Mouse (Mus musculus) heart, postnatal 0 days (tissue): ENCODE results near the gene 1700061G19Rik. TPM values are rescaled to one million over a fixed set of nuclear protein-coding genes. Genes with fewer than 3 reads are reported as not detected.

ENCODE experiments used
- ATAC-seq: fragments of 200-750 bp; cut with Nextera tagmentation; 2 replicates; pipeline ENCODE4 v1.8.0; 2017; ENCODE audit warnings: low read depth, moderate number of reproducible peaks, moderate library complexity; ENCODE audit not compliant: insufficient read depth
- DNase-seq: peaks from one replicate; pipeline ENCODE4 v3.0.0-alpha.2; 2016; ENCODE audit warnings: low spot score
- H3K27ac ChIP-seq: fragments of 300-500 bp; sonication (generic); 2 replicates; pipeline ENCODE4 v1.5.1; 2014; ENCODE audit warnings: low read depth, mild to moderate bottlenecking
- H3K27me3 ChIP-seq: fragments of 300-500 bp; sonication (generic); 2 replicates; pipeline ENCODE4 v1.6.1; 2014; ENCODE audit warnings: low read length, mixed read lengths; ENCODE audit not compliant: control insufficient read depth, insufficient read depth
- H3K36me3 ChIP-seq: fragments of 300-500 bp; sonication (generic); replicated peaks from 2 replicates; pipeline ENCODE4 v1.6.1; 2014; ENCODE audit warnings: low read length, mixed read lengths; ENCODE audit not compliant: control insufficient read depth, insufficient read depth
- H3K4me1 ChIP-seq: fragments of 300-500 bp; sonication (generic); 2 replicates; pipeline ENCODE4 v1.6.1; 2014; ENCODE audit warnings: antibody characterized with exemption; ENCODE audit not compliant: control insufficient read depth, insufficient read depth
- H3K4me2 ChIP-seq: fragments of 300-500 bp; sonication (generic); 2 replicates; pipeline ENCODE4 v1.6.1; 2014; ENCODE audit warnings: low read depth, mild to moderate bottlenecking, low read length, moderate library complexity
- H3K4me3 ChIP-seq: fragments of 300-500 bp; sonication (generic); 2 replicates; pipeline ENCODE4 v1.5.1; 2014; ENCODE audit warnings: low read depth, low read length
- H3K9ac ChIP-seq: fragments of 300-500 bp; sonication (generic); replicated peaks from 2 replicates; pipeline ENCODE4 v1.6.1; 2014; ENCODE audit warnings: low read depth, low read length, mixed read lengths
- H3K9me3 ChIP-seq: fragments of 300-500 bp; sonication (generic); replicated peaks from 2 replicates; pipeline ENCODE4 v1.6.1; 2016; ENCODE audit warnings: low read length; ENCODE audit not compliant: control insufficient read depth
- CTCF ChIP-seq: IDR thresholded peaks from 2 replicates; pipeline ENCODE4 v1.5.1; 2016; ENCODE audit warnings: antibody characterized with exemption, control low read depth, low read depth
- EP300 ChIP-seq: IDR thresholded peaks from 2 replicates; pipeline ENCODE4 v1.6.1; 2016; ENCODE audit warnings: antibody characterized with exemption, low read depth
- WGBS: fragments of 180-500 bp; shearing (Covaris S2); extraction: QIAGEN DNeasy Blood & Tissue Kit; methylation state at CpG from one replicate; pipeline ENCODE4 v1.1.7; 2014; 5-methylcytosine and 5-hydroxymethylcytosine counted together
- polyA plus RNA-seq: library from polyadenylated mRNA; unstranded; fragments of >200 nt; fragmentation: Nextera tagmentation; extraction: Ambion mirVana; gene quantifications from 2 replicates; pipeline ENCODE4 v1.2.1, GENCODE M21; 2015
- total RNA-seq: library from RNA; depleted of rRNA; stranded (reverse); fragments of >200 nt; gene quantifications from 2 replicates; pipeline ENCODE4 v1.2.3, GENCODE M21; 2014; ENCODE audit warnings: low replicate concordance; rRNA removed

The 1700061G19Rik gene
- total RNA-seq (not detected in 2 replicates), polyA plus RNA-seq (0.36 TPM in 2 replicates)

DNA sequence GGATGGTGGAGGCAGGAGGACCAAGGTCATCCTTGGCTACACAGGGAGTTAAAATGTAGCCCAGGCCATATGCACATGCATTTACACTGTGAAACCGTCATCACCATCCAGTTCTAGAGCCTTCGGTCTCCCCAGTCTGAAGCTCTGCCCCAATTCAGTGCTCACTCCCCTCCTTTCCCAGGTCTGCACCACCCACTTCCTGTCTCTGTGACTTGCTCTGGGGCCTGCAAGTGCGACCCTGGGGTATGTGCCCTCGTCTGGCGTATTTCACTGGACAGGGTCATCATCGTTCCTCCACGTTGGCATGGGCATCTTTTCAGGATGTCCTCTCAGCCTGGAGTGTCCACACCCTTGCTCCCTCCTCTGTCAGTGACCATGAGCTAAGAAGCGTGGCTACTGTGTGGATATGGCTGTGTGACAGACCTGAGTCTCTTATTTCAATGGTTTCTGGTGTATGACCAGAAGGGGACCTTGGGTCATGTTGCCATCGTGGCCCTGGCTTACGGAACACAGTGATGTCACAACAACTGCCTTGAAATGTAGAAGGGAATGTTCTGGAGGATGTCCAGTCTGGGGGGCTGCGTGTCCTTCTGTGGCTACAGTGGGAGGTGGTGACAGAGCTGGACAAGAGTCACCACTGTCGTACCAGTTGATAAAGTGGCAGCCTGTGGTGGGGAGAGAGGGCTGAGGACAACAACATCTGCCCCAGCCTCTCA lies at the start of gene 1700061G19Rik:
TSS of gene 1700061G19Rik (plus strand) at position 542 of the 716 bp plus-strand sequence.
- no peak for TF ChIP-seq CTCF
- H3K9ac ChIP-seq: no peak within 1 kb of the TSS
- no peaks in the 10 kb centered on the region for H3K9me3 ChIP-seq
- no peaks in the 10 kb centered on the region for H3K36me3 ChIP-seq
- no peak for ATAC-seq
- no peak within 1 kb of the TSS for H3K4me2 ChIP-seq
- H3K4me3 ChIP-seq: no peak within 1 kb of the TSS
- no peaks in the 10 kb centered on the region for H3K27me3 ChIP-seq
- no peaks in the 10 kb centered on the region for H3K4me1 ChIP-seq
- no peak within 1 kb of the TSS for H3K27ac ChIP-seq
- 66% methylated on average over 12 of the region's 12 CpGs for WGBS
- DNase-seq: no peak

DNA sequence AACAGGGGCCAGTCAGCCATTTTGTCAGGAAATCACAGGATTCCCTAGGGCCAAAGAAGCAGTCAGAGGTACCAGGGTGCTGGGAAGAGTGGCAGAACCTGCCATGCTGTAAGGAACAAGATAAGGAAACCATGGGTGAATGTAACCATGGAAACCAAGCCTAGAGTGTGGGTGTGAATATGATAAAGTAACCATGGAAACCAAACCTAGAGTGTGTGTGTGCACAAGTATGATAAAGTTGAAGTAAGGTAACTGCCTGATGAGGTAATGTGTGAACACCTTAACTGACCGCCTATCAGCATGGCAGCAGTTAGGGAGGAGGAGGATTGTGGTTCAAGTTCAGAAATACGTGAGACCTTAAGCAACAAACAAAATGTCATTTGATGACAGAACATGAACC lies 48.6 kb upstream of the 1700061G19Rik start:
- no peak for DNase-seq
- Histone ChIP-seq H3K4me1 (no peaks in the 10 kb centered on the region), H3K36me3 (no peaks in the 10 kb centered on the region), H3K9ac (no peak overlapping the region), H3K27ac (no peak overlapping the region), H3K9me3 (no peaks in the 10 kb centered on the region), H3K27me3 (no peaks in the 10 kb centered on the region), H3K4me3 (no peak overlapping the region), H3K4me2 (no peak overlapping the region)
- TF ChIP-seq CTCF: no peak
- 92% methylated on average over 2 of the region's 2 CpGs for WGBS
- ATAC-seq: no peak

DNA sequence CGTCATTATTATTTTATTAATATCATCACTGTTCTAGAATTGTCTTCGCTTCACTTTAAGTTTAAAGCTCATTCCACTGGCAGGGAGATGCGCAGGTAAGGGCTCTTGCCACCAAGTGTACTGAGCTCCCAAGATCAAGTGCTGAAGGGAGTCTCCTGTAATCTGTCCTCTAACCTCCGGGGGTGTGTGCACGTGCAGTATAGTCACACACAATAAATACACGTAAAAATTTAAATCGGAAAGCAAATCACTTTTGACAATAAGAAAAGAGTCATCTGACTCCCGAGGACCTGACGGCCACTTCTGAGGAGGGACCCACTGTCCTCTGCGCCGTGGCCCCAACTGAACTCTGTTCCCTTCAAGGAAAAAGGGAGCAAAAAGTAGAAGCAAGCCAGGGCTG lies 46.1 kb upstream of the 1700061G19Rik start:
- Histone ChIP-seq H3K27me3 (no peaks in the 10 kb centered on the region), H3K4me3 (peak overlapping the region; percentile 78), H3K4me1 (no peaks in the 10 kb centered on the region), H3K9ac (peak overlapping the region; percentile 57; the same call in 1 of the 2 replicates), H3K9me3 (no peaks in the 10 kb centered on the region), H3K36me3 (no peaks in the 10 kb centered on the region), H3K4me2 (peak overlapping the region; percentile 93), H3K27ac (no peak overlapping the region)
- ATAC-seq: no peak
- no peak for DNase-seq
- 52% methylated on average over 11 of the region's 11 CpGs for WGBS
- TF ChIP-seq EP300 (no peak), CTCF (no peak)

DNA sequence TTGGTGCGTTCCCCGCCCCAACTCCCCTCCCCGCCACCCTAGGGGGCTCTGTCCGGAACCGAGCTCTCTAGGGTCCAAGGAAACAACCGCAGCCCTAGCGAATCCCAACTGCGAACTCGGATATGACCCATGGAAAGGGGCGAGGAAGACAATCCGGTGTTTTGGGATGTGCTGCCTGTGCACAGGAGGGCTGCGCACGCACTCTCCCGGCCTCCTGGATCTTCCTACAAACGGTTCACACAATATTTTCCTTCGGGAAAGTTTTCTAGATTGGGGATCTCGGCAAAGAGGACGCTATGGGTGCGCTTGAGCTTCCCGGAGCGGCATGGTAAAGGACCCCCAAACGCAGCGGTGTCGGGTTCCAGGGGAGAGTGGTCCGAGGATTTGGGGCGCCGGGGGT lies 45.5 kb upstream of the 1700061G19Rik start:
- ATAC-seq: no peak
- peak overlapping the region; percentile 78 for H3K4me3 ChIP-seq
- H3K27ac ChIP-seq: no peak overlapping the region
- TF ChIP-seq EP300: no peak
- TF ChIP-seq CTCF: no peak
- no peaks in the 10 kb centered on the region for H3K4me1 ChIP-seq
- WGBS: 3% methylated on average over 27 of the region's 27 CpGs
- peak overlapping the region; percentile 93 for H3K4me2 ChIP-seq
- DNase-seq: no peak
- H3K9ac ChIP-seq: peak overlapping the region; percentile 57; the same call in 1 of the 2 replicates
- H3K27me3 ChIP-seq: no peaks in the 10 kb centered on the region
- H3K36me3 ChIP-seq: no peaks in the 10 kb centered on the region
- H3K9me3 ChIP-seq: no peaks in the 10 kb centered on the region

DNA sequence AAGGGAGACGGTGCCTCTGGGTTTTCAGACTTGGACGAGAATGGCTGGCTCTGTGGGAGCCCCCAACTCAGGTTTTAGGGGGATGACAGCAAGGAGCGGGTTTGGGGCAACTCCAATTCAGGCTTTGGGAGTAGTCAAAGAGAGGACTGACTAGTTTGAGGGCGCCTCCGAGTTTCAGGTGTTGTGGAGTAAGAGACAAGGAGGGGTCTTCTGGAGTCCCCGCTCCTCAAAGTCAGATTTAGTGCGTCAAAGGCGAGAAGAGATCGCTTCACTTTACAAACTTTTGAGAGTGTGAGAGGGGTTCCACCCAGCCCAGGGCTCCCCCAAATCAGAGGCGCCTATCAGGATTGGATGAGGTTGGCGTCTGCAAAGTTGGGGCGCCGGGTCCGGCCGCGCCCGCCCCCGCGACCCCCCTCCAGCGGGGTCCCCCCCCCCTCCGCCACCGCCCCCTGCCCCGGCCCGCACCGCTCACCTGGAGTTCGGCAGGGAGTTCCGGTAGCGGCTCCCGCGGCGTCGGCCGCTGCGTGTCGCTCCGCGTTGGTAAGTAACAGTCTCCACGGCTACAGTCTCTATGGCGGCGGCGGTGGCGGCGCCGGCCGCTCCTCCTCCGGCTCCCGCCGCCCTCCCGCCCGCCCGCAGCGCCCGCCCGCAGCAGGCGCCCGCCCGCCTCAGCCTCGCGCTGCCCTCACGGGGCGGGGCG lies 44.7 kb upstream of the 1700061G19Rik start, which contains the start of gene Rfx2:
TSS of gene Rfx2 (minus strand) at position 603 of the 700 bp plus-strand sequence.
- no peaks in the 10 kb centered on the region for H3K9me3 ChIP-seq
- no peaks in the 10 kb centered on the region for H3K27me3 ChIP-seq
- no peak for ATAC-seq
- no peak for DNase-seq
- H3K9ac ChIP-seq: peak within 1 kb of the TSS; percentile 57
- WGBS: under 1% methylated on average over 32 of the region's 62 CpGs
- no peaks in the 10 kb centered on the region for H3K4me1 ChIP-seq
- no peaks in the 10 kb centered on the region for H3K36me3 ChIP-seq
- H3K4me3 ChIP-seq: peak within 1 kb of the TSS; percentile 78
- H3K4me2 ChIP-seq: peak within 1 kb of the TSS; percentile 93
- H3K27ac ChIP-seq: no peak within 1 kb of the TSS
- TF ChIP-seq EP300 (no peak), CTCF (no peak)
